Mouse (Mus musculus) cortical plate, adult 2 months (tissue): ENCODE data around the gene Slc5a6.

Experiments
- CTCF ChIP-seq: fragments of 200-500 bp; IDR thresholded peaks from 2 replicates; pipeline ENCODE4 v1.5.1; 2011; ENCODE audit warnings: mild to moderate bottlenecking, control low read depth, low read length; ENCODE audit not compliant: insufficient read depth; ENCODE audit errors: extremely low read depth
- POLR2A ChIP-seq: fragments of 200-500 bp; IDR thresholded peaks from 2 replicates; pipeline ENCODE4 v1.6.1; 2011; ENCODE audit warnings: mild to moderate bottlenecking, low read length, control low read depth; ENCODE audit not compliant: insufficient read depth; ENCODE audit errors: extremely low read depth

DNA sequence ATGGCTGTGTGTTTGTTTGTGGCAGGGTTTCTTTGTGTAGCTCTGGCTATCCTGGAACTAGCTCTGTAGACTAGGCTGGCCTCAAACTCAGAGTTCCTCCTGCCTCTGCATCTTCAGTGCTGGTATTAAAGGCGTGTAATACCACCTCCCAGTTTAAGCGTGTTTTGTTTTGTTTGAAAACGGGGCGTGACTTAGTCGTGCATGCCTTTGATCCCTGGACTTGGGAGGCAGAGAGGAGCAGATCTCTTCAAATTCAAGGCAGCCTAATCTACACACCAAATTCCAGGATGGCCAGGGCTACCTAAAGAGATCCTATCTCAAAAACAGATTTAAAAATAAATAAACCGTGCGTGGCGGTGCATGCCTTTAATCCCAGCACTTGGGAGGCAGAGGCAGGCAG is 17.2 kb downstream of the Slc5a6 start:
- no peak for TF ChIP-seq CTCF
- TF ChIP-seq POLR2A, result no peak
